Mouse (Mus musculus) CH12F3 (cell line): ENCODE measurements around the gene Serpinb1c.
"Not testable (repeated sequence)": the region's sequence is repeated elsewhere in the genome, so short reads cannot be mapped to it uniquely, and the experiment has no call there.

Experiments used
- in situ Hi-C: fragments of 300-500 bp; cut with MboI; formaldehyde crosslinking; loops from 2 replicates; pipeline ENCODE4 v1.14.3; 2020; ENCODE audit warnings: low sequenced_read_pairs

Gene Serpinb1c

DNA sequence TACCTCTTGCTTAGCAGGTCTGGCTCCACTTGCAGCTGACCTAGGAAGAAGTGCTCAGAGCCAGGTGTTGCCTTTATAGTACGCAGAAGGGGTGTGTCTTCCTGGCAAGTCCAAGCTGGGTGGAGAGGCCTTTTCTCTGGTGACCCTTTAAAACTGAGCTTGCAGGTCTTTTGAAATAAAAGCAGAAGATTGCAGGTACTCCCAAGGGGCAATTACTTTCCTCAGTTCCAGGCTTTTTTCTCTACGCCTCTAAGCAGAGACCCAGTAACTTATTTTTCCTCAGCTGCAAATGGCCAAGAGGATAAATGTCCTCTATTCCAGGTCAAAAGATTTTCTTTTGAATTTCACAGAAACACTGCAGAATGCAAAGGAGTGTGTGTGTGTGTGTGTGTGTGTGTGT is at the start of gene Serpinb1c:
Gene Serpinb1c, minus strand, starts transcription at position 101 of the 400 bp plus-strand sequence.
- in situ Hi-C loops: no loop called here

DNA sequence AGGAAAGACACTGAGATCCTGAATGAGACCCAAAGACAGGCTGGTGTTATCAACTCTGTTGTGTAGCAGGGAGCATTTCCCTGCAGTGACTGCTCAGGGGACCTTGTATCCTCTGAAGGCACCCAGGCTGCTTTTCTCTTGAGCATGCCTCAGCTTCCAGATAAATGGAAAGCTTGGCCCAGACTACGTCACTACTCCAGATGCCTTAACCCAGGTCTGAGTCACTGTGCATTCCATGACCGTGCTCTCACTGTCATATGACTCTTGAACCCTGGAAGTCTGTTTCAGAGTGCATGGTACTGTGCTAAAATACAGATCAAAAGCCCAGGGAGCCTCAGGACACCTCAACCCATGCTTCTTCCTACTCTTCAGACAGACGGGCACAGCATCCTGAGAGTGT is 41.2 kb upstream of the Serpinb1c start:
- in situ Hi-C loops: not testable (repeated sequence)

DNA sequence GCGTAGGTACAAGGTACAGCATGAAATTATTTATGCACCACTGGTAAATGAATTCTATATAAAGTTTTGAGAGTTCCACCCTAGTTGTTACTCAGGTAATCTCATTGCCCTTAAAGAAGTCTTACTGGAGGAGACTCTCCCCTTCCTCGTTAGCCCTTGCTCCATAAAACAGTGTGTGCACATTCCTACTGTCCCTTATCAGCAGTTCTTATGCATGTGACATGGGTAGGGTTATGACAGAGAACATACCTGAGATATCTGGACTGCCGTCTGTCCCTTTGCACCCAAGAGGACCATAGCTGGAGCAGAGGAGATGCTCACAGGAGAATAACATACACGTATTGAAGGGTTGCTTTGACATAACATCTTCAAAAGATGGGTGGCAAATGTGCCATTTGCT is 40.3 kb upstream of the Serpinb1c start:
- in situ Hi-C loops: not testable (repeated sequence)

DNA sequence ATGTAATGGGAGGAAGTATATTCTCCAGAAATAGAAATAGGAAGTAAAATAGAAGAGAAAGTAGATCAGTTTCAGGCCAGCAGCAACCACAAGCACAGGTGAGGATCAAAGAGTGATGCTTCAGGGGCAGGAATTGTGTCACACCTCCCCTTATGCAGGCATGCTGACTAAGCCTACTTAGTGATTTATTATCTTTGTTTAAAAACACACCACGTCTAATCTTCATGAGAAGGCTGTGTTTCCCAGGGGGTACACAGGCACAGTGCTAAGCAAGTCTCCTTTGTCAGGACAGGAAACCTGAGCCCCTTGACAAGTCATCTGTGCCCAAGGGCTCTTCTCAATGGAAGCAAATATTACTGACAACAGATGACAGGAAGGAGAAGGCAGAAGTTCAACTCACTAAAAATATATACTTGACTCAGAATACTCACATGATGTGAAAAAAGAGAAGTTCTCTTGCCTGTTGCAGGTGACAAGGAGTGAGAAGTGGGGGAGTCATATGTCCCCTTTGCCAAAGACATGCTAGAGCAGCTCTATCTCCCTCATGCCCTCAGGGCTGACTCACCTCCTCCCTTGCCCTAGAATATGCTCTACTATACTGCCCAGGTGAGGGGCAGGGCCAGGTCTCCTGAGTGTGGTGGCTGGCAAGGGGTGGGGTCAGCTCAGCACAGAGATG is 36.8 kb upstream of the Serpinb1c start:
- in situ Hi-C loops: no loop called here

DNA sequence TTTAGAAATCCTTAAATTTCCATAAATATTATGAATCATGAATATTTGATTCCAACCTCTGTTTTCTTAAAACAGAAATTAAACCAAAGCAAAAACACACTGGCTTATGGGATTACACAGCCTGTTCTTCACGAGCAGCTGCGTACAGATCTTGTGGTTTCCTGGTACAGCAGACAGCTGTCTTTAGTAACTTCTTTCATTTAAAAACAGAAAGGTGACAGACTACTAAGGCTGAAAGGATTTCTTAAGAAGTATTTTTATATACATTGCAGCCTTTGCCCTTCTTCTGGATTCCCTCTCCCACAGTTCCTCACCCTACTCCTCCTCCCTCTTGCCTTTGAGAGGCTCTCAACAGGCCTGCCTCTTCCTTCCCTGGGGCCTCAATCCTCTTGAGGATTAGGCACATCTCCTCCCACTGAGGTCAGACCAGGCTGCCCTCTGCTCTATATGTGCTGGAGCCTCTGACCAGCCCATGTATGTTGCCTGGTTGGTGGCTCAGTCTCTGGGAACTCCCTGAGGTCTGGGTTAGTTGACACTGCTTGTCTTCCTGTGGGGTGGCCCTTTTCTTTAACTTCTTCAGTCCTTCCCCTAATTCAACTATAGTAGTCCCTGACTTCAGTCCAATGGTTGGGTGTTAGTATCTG is 31.2 kb upstream of the Serpinb1c start:
- in situ Hi-C loops: no loop called here

DNA sequence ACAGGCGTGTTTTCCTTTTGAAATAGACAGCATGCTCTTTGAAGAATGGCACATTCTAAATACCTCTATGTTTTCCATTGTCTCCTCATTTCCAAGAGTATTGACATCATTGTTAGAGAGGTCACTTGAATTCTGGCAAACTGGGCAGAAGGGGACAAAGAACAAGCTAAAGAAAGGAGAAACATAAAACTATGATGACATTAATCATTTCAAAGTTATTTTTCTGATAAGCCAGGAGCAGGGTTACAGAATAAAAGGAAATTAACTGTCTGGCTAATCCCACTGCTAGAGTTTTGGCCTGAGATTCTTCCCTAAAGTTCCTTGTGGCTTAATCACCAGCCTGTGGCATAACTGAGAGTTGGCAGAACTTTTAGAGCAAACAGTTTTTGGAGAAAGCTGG is 29.2 kb upstream of the Serpinb1c start:
- in situ Hi-C loops: no loop called here

DNA sequence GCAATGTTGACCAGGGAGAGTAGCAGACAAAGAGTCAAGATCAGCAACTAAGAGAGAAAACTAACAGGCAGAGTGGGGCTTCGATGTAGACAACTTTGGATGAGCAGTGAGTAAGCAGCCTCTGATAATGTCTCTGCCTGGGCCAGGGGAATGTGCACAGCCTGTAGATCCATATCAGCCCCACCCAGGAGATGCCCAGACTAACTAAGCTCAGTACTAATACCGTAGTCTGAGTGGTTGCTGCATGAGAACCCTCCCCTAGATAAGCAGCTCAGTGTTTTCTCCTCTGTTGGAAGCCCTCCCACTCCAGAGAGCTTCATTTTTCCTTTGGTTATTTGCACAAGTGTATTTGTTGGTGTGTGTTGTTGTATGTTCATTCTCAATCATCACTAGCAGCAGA is 28.6 kb upstream of the Serpinb1c start:
- in situ Hi-C loops: no loop called here

DNA sequence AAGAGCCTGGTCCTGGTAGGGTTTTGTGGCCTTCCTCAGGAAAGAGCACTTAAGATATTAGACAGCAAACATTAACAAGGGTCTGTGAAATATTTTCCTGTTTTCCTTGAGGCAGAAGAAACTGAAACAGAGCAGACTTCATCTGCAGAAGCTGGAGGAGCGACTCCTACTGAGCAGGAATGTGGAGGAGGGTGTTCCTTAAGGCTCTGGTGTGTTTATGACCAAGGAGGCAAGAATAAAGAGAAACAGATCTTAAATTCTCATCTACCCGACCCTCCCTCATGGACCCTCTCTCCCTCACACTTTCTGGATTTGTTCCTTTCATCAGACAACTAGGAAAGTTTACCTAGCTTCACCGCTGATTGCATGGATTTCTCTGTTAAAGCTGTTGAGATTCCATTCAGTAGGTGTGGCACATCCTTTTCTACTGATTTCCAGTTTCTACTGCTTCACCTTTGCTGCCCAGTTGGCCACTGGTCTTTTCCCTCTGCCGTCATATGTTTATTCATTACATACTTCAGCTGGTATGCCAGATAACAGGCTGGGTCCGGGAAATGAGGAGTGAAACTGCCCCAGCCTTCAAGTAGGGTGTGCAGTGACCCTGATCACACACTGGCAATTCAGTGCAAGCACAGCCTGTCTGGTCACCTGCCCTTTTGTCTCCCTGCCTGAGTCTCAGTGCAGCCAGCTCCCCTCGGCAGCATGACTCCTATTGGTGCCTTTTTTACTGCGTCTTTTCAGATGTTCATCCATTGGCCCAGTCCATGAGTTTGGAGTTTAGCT is 26.8 kb upstream of the Serpinb1c start:
- in situ Hi-C loops: no loop called here

DNA sequence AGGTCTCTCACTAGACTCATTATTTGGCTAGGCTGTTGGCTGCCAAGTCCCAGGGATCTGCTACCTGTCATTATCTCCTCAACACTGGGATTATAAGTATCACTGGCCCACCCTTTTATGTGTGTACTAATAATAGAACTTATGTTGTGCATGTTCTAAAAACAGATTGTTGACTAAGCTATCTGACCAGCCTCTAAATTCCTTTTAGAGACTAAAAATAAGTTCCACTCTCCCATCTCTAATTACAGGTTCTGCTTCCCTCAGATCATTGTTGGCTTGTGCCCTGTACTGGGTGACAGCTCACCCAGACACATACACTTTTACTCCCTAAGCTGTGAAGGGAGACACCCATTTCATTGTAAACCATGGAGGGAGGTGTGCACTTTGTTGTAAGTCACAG is 24.6 kb upstream of the Serpinb1c start:
- in situ Hi-C loops: no loop called here

DNA sequence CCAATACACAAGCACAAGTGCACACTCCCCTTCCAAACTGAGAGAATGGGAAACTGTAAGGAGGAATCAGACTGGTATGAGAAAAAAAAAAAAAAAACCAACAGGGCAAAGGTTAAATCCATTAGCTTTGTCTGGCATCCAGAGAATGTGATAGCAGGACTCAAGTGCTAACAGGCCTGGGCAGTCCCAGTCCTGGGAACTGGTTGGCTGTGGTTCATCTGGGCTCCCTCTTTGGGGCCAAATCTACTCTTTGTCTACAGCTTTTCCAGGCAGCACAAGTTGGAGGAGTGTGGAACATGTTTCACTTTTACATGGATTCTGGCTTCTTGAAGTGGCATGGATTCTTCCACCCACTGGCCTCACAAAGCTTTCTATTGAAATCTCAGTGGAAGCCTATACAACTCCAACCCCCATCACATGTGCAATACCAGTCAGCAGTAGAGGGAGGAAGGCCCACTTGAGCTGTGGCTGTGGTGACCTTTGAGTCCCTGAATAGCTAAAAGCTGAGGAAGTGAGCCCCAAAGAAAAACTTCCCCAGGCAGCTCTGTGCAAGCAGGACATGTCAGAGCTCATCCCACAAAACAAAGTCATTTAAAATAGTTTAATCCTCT is 14.9 kb upstream of the Serpinb1c start:
- in situ Hi-C loops: no loop called here

DNA sequence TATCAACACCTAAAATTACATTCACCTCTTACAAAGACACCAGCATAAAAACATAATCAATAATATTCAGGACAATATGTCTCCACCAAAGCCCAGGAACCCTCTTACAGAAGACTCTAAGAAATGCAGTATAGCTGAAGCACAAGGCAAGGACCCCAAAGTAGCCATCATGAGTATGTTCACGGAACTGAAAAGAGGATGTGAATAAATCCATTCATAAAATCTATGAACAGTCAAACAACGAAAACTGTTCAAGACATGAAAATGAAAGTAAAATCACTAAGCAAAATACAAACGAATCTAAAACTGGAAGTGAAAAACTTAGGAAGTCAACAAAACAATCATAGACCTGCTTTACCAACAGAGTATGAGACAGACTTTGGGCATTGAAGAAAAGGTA is 10.2 kb upstream of the Serpinb1c start:
- in situ Hi-C loops: loop anchor here (5.0 to 10.0 kb wide), 2 partner anchors 59 to 167 kb away; partner anchors contain the start of genes Serpinb1b and Serpinb6b

DNA sequence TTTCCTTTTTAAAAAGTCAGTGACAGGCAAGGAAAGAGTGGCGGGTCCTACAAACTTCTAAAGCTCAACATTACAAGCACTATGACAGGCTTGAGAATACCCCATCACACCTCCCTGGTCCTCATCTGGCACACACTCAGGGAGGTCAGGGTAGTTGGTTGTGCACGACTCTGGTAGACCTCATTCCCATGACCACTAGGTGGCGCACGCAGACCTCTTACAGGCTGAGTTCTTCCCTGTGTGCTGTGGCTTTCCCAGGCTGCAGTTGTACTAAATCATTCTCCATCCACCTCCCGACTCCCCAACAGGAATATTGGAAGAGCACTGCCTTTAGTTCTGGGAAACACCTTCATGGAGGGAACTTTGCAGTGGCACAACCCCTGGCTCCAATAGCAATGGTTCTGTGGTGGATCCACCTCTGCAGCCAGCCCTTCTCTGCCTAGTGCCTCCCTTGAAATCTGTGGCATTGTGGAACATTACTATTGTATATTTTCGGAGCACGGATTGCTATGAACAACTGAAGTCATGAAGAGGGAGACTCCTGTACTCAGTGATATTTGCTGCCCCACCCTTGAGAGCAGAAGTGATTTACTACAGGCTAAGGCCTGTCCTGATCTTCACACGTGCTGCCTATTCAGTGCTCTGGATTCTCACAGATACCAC is 5.3 kb upstream of the Serpinb1c start:
- in situ Hi-C loops: loop anchor here (10.0 kb wide), 1 partner anchor 171 kb away; the partner anchor contains the start of gene Serpinb1b

DNA sequence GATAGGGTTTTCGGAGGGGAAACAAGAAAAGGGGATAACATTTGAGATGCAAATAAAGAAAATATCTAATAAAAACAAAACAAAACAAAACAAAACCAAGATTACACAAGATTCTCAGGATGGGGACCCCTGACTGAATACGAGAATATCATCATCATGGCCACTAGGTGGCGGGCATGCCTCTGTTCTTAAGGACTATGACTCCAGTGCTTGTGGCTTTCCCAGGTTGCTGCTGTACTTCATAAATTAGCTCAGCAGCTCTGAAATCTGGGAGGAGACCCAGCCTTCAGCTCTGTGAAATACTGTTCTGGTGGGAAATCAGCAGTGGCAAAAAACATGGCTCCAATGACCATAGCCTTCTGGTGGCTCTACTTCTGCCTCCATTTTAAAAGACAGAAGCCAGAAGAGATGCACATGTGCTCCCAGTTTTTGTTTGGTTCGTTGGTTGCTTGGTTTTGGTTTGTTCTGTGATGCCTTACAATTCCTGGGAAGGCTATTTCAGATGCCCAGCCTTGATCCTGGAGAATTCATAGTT is 4.5 kb upstream of the Serpinb1c start:
- in situ Hi-C loops: loop anchor here (10.0 kb wide), 1 partner anchor 172 kb away; the partner anchor contains the start of gene Serpinb1b

DNA sequence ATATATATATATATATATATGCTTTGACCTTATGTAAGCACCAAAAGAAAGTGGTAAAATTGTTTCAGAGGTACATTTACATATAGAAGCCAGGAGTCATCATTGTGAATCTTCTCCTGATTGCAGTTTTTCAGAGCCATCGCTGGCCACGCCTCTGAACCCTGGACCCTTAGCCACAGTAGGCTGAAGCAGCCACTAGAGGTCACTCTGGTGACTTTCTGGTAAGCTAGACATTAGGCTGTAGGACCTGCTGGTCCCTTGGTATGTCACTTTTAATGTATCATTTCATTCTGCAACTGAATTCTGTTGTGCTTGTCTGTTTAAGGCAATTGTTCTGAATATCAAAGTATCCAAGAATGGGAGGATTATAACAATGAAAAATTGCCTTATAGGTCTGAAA is 2.6 kb upstream of the Serpinb1c start:
- in situ Hi-C loops: loop anchor here (10.0 kb wide), 1 partner anchor 174 kb away; the partner anchor contains the start of gene Serpinb1b

DNA sequence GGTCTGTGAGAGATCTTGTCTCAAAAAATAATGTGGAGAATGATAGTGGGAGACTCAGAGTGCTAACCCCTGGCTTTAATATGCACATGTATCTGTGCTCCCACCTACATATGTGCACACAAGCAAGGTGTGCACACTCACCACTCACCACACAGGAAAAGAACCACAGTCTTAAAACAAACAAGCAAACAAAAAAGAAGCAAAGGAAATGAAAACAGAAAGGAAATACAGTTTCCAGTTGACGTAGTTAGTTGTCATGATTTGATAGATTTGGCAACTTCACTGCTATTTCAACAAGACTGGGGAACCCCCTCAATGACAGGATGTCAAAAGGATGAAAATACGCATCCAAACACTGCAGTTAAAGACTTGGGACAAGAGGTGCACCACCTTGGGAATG is 1.1 kb upstream of the Serpinb1c start:
- in situ Hi-C loops: not testable (repeated sequence)

DNA sequence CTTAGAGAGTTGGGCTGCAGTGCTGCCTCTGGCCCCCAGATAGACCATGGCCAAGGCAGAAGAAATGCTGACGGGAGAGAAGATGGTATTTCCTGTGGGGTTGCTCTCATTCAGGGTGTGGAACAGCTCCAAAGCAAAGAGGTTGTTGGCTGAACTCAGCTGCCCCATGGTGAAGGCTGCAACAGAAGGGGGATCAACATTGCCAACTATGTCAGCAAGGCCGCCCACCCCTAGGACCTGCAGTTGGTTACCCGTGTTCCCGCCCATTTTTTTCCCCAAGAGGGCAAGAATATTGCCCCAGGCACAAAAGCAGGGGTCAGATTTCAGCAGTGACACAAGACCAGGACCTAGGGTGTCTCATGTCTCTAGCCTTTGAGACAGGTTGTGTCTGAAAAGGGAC is 1.1 kb downstream of the Serpinb1c start:
- in situ Hi-C loops: no loop called here

DNA sequence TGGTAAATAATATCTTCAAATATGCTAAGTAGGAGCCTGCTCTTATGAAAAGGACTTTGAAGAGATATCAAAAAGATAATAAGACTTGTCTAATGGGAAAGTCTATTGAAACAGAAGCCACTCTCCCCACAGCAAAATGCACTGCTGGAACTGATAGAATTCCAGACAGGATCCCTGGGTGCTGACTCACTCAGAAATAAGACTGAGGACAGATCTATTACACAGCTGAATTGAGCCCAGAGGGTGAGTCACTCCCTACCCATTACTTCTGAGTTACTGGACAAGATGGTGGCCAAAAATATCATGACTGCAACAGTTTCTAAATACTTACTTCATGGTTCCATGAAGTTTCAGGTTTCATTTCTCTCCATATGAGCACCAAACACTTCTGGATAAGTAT is 13.3 kb downstream of the Serpinb1c start:
- in situ Hi-C loops: no loop called here

DNA sequence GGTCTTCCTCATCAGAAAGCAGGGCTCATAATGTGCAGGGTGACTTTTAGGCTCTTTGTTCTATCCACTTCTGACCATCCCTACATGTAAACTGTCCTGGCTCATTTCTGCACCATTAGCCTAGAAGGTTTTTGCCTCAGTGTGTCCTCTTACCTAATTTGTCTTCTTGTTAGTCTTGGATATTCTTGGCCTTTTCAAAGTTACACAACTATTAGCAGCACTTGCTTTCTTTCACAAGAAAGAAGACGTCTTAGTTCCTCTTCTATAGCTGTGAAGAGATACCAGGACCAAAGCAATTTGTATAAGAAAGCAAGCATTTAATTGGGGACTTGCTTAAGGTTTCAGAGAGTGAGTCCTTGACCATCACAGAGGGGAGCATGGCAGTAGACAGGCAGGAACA is 24.1 kb downstream of the Serpinb1c start:
- in situ Hi-C loops: loop anchor here (25.0 kb wide), 1 partner anchor 1013 kb away; no protein-coding TSS in a partner anchor

DNA sequence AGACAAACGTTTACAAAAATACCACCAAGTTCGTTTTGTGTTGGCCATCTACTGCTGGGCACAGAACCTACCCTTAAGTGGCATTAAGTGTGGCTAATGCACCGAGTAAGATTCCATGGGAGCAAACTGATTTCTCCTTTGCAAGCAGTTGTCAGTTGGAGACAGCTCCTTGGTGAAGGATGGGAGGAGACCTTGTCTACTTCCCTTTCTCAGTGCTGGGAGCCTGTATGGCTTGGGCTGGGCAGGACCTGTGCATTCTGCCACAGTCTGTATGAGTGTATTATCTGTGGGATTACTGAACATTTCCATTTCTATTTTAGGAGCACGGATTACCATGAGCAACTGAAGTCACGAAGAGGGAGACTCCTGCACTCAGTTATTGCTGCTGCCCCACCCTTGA is 29.2 kb downstream of the Serpinb1c start:
- in situ Hi-C loops: loop anchor here (25.0 kb wide), 1 partner anchor 1018 kb away; no protein-coding TSS in a partner anchor

DNA sequence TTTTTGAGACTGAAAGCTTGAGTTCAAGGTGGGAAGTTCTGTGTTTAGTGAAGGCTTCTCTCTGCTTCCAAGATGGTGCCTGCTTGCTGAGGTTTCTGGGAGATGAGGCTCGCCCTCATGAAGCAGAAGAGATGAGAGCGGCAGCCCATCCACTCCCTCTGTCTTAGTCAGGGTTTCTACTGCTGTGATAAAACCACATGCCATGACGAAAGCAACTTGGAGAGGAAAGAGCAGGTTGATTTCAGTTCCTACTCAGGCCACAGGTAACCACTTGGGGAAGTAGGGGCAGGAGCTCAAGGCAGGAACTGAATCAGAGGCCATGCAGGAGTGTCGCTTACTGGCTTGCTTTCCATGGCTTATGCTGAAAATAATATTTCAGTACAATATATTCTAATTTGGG is 29.8 kb downstream of the Serpinb1c start:
- in situ Hi-C loops: loop anchor here (25.0 kb wide), 1 partner anchor 1019 kb away; no protein-coding TSS in a partner anchor
